ENCODE assay signal across 8 mouse cellular contexts in genomic region chr1:60096572-60097276, GRCm38 (mm10). TPM values are rescaled to one million over a fixed set of nuclear protein-coding genes. Genes with fewer than 3 reads are reported as not detected.
DNase-seq lines count a peak whose midpoint lies in the region; ATAC-seq and TF ChIP-seq lines count a peak whose summit lies in the region.

No protein-coding gene starts in this region.

- peaks cover 19% of the 10 kb centered on the region; the same call in 1 of the 2 replicates for H3K36me3 ChIP-seq in embryonic facial prominence, embryonic 12.5 days
- H3K36me3 ChIP-seq in intestine, postnatal 0 days (ENCODE audit: control insufficient read depth, insufficient read depth), result peaks cover 14% of the 10 kb centered on the region
- H3K36me3 ChIP-seq in neural tube, embryonic 12.5 days, result peaks cover 20% of the 10 kb centered on the region

- peaks cover 6% of the 10 kb centered on the region for H3K4me1 ChIP-seq in embryonic facial prominence, embryonic 12.5 days
- H3K4me1 ChIP-seq in intestine, postnatal 0 days (replicated peaks; ENCODE audit: control insufficient read depth, insufficient read depth, low read length), result peaks cover 4% of the 10 kb centered on the region; the same call in 1 of the 2 replicates
- peaks cover 7% of the 10 kb centered on the region; the same call in 1 of the 2 replicates for H3K4me1 ChIP-seq in neural tube, embryonic 12.5 days

- ATAC-seq in embryonic facial prominence, embryonic 12.5 days (ENCODE audit: insufficient number of reproducible peaks, insufficient read depth, low FRiP score, low TSS enrichment), result no peak
- no peak for ATAC-seq in intestine, postnatal 0 days
- ATAC-seq in neural tube, embryonic 12.5 days (ENCODE audit: low FRiP score, low read depth), result no peak

- peak overlapping the region; percentile 88; the same call in 1 of the 2 replicates for H3K9ac ChIP-seq in embryonic facial prominence, embryonic 12.5 days
- peak overlapping the region; percentile 31 for H3K9ac ChIP-seq in intestine, postnatal 0 days (ENCODE audit: low read depth, low read length)
- H3K9ac ChIP-seq in neural tube, embryonic 12.5 days, result peak overlapping the region; percentile 93

- peak overlapping the region; percentile 83 for H3K4me2 ChIP-seq in embryonic facial prominence, embryonic 12.5 days (replicated peaks)
- H3K4me2 ChIP-seq in intestine, postnatal 0 days (replicated peaks; ENCODE audit: low read depth), result peak overlapping the region; percentile 81
- H3K4me2 ChIP-seq in neural tube, embryonic 12.5 days (replicated peaks), result peak overlapping the region; percentile 63

- H3K27me3 ChIP-seq in embryonic facial prominence, embryonic 12.5 days, result no peaks in the 10 kb centered on the region
- no peaks in the 10 kb centered on the region for H3K27me3 ChIP-seq in intestine, postnatal 0 days (replicated peaks; ENCODE audit: control insufficient read depth, insufficient read depth, low read length)
- no peaks in the 10 kb centered on the region for H3K27me3 ChIP-seq in neural tube, embryonic 12.5 days (replicated peaks)

- peak overlapping the region; percentile 95 for H3K4me3 ChIP-seq in left cerebral cortex, adult 2 months
- H3K4me3 ChIP-seq in embryonic facial prominence, embryonic 12.5 days, result peak overlapping the region; percentile 90
- peak overlapping the region; percentile 96 for H3K4me3 ChIP-seq in intestine, postnatal 0 days (ENCODE audit: low read depth, low read length)
- H3K4me3 ChIP-seq in neural tube, embryonic 12.5 days, result peak overlapping the region; percentile 91

- TF ChIP-seq CTCF in left cerebral cortex, adult 2 months (IDR thresholded peaks at IDR 0.05), result no peak
- no peak for TF ChIP-seq CTCF in intestine, postnatal 0 days (IDR thresholded peaks at IDR 0.05; ENCODE audit: low read depth)

- 9% methylated on average over 13 of the region's 13 CpGs for WGBS in embryonic facial prominence, embryonic 12.5 days
- 10% methylated on average over 13 of the region's 13 CpGs for WGBS in intestine, postnatal 0 days
- WGBS in neural tube, embryonic 12.5 days, result 11% methylated on average over 13 of the region's 13 CpGs

- peak overlapping the region; percentile 99; the same call in 1 of the 2 replicates for H3K27ac ChIP-seq in left cerebral cortex, adult 2 months
- H3K27ac ChIP-seq in embryonic facial prominence, embryonic 12.5 days, result no peak overlapping the region
- no peak overlapping the region for H3K27ac ChIP-seq in intestine, postnatal 0 days (ENCODE audit: low read depth, low read length)
- H3K27ac ChIP-seq in neural tube, embryonic 12.5 days, result no peak overlapping the region

- DNase-seq in left cerebral cortex, adult 2 months (ENCODE audit: extremely low spot score in 1 of 2, low spot score in 2 of 2), result no peak
- DNase-seq in left cerebral cortex, postnatal 14 days (ENCODE audit: low spot score in 2 of 2), result no peak
- peak; percentile 63 for DNase-seq in NIH3T3 (ENCODE audit: low read depth)
- no peak for DNase-seq in right cerebral cortex, postnatal 14 days
- no peak for DNase-seq in right cerebral cortex, postnatal 25 days

- no peaks in the 10 kb centered on the region for H3K9me3 ChIP-seq in embryonic facial prominence, embryonic 12.5 days
- H3K9me3 ChIP-seq in intestine, postnatal 0 days (ENCODE audit: control insufficient read depth), result no peaks in the 10 kb centered on the region
- no peaks in the 10 kb centered on the region for H3K9me3 ChIP-seq in neural tube, embryonic 12.5 days

- intact Hi-C loops in left cerebral cortex, adult 2 months (cut with DNase I), result loop anchor here (2.0 to 10.0 kb wide), 3 partner anchors 184 to 1649 kb away; partner anchors contain the start of genes Fam117b, Nif3l1 and Ppil3
- intact Hi-C loops in left cerebral cortex, postnatal 14 days (cut with DNase I), result no loop called here

RNA-seq across cellular contexts. Expression of gene Carf, which starts 1.3 kb away (rescaled TPM):
- 10 to 100 TPM; 26.2 to 26.9 TPM for total RNA-seq in left cerebral cortex, adult 2 months (2021)
- total RNA-seq in left cerebral cortex, postnatal 14 days (2021), result 10 to 100 TPM; 23.9 to 28.6 TPM
- polyA plus RNA-seq in embryonic facial prominence, embryonic 12.5 days (2016; fragmentation: Nextera tagmentation; extraction: Ambion mirVana), result 7.8 and 8.2 TPM in 2 replicates
- 1.6 and 1.9 TPM in 2 replicates for polyA plus RNA-seq in intestine, postnatal 0 days (2015; fragmentation: Nextera tagmentation; extraction: Ambion mirVana)
- polyA plus RNA-seq in neural tube, embryonic 12.5 days (2016; fragmentation: Nextera tagmentation; extraction: Ambion mirVana), result 7.0 and 7.1 TPM in 2 replicates

RNA-seq across cellular contexts. Expression of gene Wdr12, which starts 1.7 kb away (rescaled TPM):
- total RNA-seq in left cerebral cortex, adult 2 months (2021), result 10 to 100 TPM; 30.4 to 32.4 TPM
- 10 to 100 TPM; 25.6 to 30.7 TPM for total RNA-seq in left cerebral cortex, postnatal 14 days (2021)
- 48.3 and 49.4 TPM in 2 replicates for polyA plus RNA-seq in embryonic facial prominence, embryonic 12.5 days (2016; fragmentation: Nextera tagmentation; extraction: Ambion mirVana)
- 17.3 and 19.6 TPM in 2 replicates for polyA plus RNA-seq in intestine, postnatal 0 days (2015; fragmentation: Nextera tagmentation; extraction: Ambion mirVana)
- 42.0 and 47.1 TPM in 2 replicates for polyA plus RNA-seq in neural tube, embryonic 12.5 days (2016; fragmentation: Nextera tagmentation; extraction: Ambion mirVana)

RNA-seq across cellular contexts. Expression of gene Ica1l, which starts 53.7 kb away (rescaled TPM):
- 10 to 100 TPM; 36.2 to 37.8 TPM for total RNA-seq in left cerebral cortex, adult 2 months (2021)
- 10 to 100 TPM; 38.2 to 42.1 TPM for total RNA-seq in left cerebral cortex, postnatal 14 days (2021)
- 1.4 and 2.1 TPM in 2 replicates for polyA plus RNA-seq in embryonic facial prominence, embryonic 12.5 days (2016; fragmentation: Nextera tagmentation; extraction: Ambion mirVana)
- 0.82 and 0.92 TPM in 2 replicates for polyA plus RNA-seq in intestine, postnatal 0 days (2015; fragmentation: Nextera tagmentation; extraction: Ambion mirVana)
- polyA plus RNA-seq in neural tube, embryonic 12.5 days (2016; fragmentation: Nextera tagmentation; extraction: Ambion mirVana), result 14.0 and 15.9 TPM in 2 replicates

Comparison
In these comparisons a context has a peak if more than half of its experiments do, and no peak if none do; other contexts are left out.
1. H3K9ac ChIP-seq: peak in every context shown above with its lines; median percentile 93 in neural tube, embryonic 12.5 days; 88 in embryonic facial prominence, embryonic 12.5 days; 31 in intestine, postnatal 0 days.